Mouse (Mus musculus) cortical plate, adult 2 months (tissue): ENCODE results near the gene Tpx2.

ENCODE experiments used
- CTCF ChIP-seq: fragments of 200-500 bp; IDR thresholded peaks from 2 replicates; pipeline ENCODE4 v1.5.1; 2011; ENCODE audit warnings: mild to moderate bottlenecking, control low read depth, low read length; ENCODE audit not compliant: insufficient read depth; ENCODE audit errors: extremely low read depth
- POLR2A ChIP-seq: fragments of 200-500 bp; IDR thresholded peaks from 2 replicates; pipeline ENCODE4 v1.6.1; 2011; ENCODE audit warnings: mild to moderate bottlenecking, low read length, control low read depth; ENCODE audit not compliant: insufficient read depth; ENCODE audit errors: extremely low read depth

GRCm38 (mm10) chr2:152848466-152848865 lies 702 bp downstream of the Tpx2 start:
- TF ChIP-seq POLR2A = no peak
- TF ChIP-seq CTCF = no peak
